Mouse (Mus musculus) liver, adult (tissue): ENCODE results near the gene Sh3bp4.

ENCODE experiments used
- GATA4 ChIP-seq: IDR thresholded peaks from 2 replicates; pipeline ENCODE4 v1.6.1; 2014; ENCODE audit warnings: mild to moderate bottlenecking, low read length; ENCODE audit not compliant: insufficient replicate concordance

The Sh3bp4 gene

DNA sequence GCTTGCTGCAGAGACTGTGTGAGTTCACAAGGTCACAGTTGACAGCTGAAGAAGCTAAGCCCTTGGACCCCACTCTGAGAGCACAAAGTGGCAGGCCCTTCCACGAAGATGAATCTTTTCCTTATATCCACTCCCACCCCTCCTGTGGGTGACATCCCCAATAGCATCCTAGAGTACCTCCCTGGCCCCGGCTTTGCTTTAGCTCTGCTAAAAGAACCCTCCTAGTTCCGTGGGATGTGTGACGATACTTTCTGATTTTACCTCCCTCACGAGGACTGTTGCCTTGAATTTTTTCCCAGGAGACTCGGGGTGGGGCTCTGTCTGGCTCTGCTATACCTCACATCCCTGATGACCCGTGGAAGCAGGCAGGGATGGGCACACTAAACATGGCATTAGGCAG, 104.4 kb downstream of the Sh3bp4 start:
- TF ChIP-seq GATA4, result no peak

DNA sequence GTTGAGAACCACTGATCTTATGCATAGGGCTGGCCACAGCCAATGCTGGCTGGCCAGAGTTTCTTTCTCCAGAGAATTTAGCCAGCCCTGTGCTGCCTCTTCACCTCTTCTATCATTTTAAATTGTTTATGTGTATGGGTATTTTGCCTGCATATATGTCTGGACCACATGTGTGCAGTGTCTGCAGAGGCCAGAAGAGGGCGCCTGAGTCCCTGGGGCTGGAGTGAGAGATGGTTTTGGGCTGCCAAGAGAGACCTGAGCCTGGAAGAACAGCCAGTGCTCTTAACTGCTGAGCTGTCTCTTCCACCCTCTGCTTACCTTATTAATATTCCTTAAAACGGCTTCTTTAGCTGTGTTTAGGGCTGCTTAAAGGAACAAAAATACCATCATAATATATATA, 105.1 kb downstream of the Sh3bp4 start:
- no peak for TF ChIP-seq GATA4

DNA sequence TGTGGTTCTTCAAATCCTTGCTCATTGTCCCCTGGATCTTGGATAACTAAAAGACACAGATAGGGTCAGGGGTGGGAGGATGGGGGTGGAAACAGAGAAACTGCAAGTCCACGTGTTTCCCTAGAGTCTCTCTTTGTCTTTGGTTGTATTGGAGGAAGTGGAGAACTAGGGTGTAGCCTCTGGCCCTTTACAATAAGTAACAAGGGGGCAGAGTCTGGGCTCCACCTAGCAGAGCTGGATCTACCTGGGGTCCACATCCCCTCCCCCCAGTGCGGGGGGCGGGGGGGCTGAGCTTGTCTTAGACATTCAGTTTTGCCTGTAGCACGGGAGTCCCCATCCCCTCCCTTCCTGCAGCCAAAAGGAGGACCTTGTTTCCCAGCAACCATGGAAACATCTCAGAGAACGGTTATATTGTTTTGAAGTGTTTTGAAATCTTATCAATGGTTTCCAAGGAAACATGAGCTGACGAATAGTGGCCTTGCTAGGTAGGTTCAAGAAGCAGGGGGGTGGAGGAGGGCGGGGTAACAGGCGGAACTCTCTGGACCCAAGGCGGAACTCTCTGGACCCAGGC, 113.1 kb downstream of the Sh3bp4 start:
- TF ChIP-seq GATA4, result no peak

DNA sequence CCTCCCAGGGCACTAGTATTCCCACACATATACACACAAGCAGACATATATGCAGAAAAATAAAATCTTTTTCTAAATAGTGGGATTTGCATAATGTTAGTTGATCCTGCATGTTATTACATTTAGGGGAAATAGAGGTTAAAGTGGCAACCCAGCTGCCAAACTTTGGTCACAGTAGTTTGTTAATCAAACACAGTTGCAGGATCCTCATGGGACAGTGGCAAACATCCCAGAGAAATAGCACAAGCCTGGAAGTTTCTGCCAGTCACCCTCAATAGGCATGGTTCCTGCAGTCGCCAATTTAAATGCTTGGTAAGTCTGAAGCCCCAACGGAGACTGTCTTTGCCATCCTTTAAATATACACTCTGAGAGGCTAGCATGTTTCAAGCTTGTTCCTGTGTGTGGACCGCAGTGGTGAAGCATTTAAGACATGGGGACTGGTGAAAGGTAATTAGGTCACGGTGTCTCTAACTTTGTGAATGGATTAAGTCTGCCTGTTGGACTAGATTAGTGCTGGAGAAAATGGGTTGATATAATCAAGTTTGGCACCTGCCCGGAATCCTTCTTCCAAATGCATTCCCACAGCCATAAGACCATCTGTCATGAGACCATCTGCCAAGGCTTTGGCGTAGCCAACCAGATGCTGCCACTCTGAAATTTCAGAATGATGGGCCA, 114.0 kb downstream of the Sh3bp4 start:
- TF ChIP-seq GATA4, result no peak

DNA sequence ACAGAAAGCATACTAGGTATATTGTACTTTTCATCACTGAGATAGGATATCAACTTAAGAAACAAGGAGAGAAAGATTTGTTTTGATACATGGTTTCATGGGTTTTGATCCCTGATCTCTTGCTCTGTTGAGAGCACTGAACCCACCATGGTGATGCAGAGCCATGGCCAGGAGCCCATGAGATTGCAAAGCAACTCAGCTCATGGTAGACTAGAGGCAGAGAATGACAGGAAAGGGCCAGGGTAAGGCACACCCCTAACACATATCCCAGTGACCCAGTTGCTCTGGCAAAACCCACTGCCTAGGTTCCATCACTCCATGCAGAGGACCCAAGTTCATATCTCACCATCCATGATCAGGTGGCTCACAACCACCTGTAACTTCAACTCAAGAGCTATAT, 114.6 kb downstream of the Sh3bp4 start:
- no peak for TF ChIP-seq GATA4

DNA sequence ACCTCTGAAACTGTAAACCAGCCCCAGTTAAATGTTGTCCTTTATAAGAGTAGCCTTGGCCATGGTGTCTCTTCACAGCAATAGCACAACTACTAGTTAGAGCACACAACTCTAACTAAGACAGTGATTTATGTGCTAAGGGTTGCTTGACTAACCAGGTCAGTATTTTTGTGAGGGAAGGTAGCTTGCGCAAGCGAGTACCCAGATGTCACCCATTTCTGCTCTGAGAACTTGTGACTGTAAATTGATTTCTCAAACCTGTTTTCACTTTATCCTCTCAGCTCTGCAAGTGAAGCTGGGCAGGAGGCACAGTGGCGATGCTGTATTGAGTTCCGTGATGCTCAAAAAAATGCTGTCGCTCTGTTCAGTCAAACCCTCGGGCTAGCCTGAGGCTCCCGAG, 117.2 kb downstream of the Sh3bp4 start:
- no peak for TF ChIP-seq GATA4

DNA sequence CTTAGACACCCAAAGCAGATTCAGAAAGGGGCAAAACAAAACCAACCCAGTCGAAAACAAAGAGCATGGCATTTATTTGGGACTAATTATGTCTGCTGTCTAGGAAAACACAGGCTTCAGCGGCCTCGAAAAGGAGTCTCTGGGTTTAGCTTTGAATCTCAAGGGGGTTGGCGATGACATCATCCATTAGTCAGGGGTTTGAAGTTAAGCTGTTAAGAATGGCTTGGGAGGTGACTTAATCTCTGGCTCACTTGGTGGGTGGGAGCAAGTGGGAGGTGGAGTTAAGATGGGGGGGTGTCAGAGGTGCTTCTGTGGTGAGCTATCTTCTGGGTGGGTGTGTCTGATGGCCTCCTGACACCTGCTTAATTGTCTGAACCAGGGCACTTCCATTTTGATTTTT, 117.9 kb downstream of the Sh3bp4 start:
- no peak for TF ChIP-seq GATA4

DNA sequence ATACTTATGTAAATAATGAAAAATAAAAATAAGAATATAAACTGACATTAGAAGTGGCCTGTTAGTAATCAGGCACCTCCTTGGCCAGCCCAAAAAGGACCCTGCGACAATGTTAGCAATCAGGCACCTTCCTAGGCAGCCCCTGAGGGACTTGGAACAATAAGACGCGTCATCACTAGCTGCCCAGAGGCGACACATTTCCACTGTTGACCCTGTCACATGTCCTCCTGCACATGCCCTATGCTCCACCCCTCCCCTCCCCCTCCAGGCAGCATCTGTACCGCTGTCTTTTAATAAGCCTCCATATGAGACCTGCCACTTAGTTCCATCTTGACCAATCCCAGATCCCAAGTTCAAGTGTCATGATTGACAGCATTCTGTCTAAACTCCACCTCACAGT, 119.0 kb downstream of the Sh3bp4 start:
- TF ChIP-seq GATA4, result no peak

DNA sequence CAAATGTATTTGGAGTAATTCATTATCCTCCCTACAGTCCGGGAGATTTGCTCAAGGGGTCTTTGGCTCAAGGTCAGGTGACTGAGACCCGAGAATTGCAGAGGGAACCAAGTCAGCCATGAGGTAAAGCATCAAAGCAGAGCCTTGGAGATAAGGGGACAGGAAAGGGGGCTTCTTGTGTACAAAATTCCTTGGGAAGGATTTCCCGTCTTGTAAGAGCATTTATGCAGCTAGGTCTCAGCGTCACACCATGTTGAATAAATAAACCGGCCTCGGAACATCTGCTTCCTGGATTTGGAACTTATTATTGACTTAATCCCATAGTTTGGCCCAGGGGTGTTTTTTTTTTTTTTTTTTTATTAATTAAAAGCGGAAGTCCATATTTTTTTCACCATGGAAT, 120.4 kb downstream of the Sh3bp4 start:
- no peak for TF ChIP-seq GATA4

DNA sequence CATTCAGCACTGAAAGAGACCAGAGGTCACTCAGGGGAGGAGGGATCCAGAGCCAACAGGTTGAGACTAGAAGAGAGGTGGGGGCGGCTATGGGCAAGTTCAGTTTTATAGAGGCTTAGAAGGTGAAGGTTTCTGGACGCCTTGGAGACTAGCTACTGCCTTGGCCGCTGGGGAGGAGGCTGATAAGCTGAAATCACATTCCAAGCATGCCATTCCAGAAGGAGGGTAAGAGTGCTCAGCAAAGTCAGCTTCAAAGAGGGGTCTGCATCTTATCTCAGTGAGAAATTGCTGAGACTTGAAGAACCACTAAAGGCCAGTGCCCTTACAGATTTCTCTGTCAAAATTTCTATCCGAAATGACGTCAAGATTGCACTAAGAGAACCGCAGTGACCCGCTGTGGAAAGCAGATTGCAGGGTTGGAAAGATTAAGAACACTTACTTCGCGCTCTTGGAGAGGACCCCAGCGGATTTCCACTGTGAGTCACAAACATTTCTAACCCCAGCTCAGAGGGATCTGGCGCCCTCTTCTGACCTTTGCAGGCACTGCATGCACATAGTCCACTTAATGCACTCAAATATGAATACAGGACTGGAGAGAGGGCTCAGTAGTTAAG, 121.0 kb downstream of the Sh3bp4 start:
- TF ChIP-seq GATA4, result peak; percentile 75; the same call in 1 of the 2 replicates

DNA sequence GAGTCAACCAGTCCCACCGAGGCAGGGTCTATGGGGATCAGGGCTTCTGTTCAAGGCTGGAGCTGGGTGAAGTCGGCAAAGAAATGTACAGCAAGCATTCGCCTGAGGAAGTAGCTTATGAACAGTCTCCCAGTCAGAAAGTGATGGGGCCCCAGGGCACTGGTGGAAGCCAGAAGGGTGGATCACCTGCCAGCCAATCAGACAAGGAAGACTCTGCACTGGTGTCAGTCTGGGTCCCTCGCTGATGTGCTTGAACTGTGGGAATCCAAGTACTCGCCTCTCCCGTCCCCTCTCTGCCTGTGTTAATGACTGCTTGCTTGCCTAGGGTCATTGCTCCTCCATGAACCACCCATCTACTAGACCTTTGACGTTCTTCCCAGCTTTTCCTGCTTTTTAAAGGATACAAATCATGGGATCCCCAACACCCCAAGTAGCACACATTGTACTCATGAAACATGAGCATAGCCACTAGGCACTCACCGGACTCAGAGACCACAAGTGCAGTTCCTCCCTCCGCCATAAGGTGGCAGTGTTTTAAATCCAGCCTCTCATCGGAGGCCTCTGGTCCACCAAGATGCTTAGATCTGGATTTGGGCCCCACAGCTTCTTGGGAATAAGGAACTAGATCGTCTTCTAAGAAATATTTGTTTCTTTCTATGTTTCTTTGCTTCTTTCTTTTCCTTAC, 122.5 kb downstream of the Sh3bp4 start:
- no peak for TF ChIP-seq GATA4

DNA sequence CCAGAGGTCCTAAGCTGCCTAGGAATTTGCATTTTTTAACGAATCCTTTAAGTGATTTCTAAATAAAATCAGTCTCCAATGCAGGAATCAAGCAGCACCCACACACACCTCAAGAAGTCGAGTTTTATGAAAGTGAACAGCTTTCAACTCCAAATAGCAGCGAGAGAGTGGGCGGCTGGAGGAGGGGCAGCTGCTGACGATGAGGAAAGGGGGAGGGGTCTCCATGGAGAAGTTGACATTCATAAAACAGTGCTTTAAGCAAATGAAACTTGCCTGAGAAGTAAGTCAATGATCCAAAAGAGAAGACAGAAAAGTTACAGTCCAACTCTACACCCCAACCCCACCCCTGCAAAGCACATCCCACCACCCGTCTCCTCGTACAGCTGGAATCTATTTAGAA, 123.4 kb downstream of the Sh3bp4 start:
- no peak for TF ChIP-seq GATA4

DNA sequence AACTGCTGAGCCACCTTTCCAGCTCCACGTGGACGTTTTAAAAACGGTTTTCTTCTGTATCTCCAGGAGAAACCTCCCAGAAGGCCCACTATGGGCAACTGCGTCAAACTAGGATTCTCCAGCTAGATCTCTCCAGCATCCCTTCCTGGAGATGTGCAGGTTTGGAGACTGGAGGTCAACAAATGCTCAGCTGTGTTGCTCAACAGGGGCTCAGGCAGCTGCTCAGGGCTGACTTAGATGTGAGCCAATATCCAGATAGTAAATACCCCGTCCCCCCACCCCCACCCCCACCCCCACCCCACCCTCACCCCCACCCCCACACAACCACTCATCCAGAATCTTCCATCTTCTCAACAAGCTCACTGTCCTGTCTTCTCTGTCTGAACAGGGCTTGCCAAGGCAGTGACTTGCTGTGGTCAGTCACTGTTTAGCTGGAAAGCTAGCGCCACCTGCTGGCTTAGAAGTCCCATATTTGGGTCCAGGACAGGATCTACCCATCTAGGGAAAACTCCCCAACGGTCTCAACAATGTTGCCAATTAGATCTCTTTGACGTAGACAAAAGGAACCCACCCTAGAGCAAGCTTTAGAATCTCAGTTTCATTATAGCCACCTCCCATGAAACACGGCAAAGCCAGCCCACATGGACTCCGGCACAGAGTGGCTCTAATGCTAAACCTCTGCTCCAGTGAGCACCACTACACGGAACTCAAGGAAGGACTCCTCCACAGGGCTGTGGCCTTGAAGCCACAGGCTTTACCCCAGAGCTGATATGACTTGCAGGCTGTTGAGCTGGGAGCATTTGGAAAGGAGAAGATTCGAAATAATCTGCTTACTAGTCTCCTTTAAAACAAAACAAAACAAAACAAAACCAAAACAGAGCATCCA, 125.9 kb downstream of the Sh3bp4 start:
- no peak for TF ChIP-seq GATA4
